Mouse (Mus musculus): ENCODE measurements at regions not wholly inside any gene's neighbourhood (a gene's known extent, or its start where the extent isn't known, plus 50 kb on each side); places are given as distances from the start of the nearest gene placed in this dataset.

DNA sequence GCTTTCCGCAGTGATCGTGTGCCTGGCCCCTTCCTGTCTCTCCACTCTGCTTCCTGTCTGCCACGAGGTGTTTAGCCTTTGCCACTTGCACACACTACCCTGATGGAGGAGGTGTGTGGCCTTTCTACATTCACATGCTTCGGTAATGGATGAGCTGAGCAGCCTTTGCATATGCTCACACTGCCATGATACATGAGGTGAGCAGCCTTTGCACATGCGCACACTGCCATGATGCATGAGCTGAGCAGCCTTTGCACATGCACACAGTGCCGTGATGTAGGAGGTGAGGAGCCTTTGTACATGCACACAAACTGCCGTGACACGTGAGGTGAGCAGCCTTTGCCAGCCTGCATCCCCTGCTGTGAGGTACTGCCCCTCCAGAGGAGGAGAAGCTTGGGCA lies 58.3 kb downstream of the Erv3 start:
- 59% methylated on average over 8 of the region's 8 CpGs for WGBS
- no peaks in the 10 kb centered on the region; the same call in 1 of the 2 replicates for H3K4me1 ChIP-seq (ENCODE audit: control insufficient read depth, insufficient read depth, low read length)

DNA sequence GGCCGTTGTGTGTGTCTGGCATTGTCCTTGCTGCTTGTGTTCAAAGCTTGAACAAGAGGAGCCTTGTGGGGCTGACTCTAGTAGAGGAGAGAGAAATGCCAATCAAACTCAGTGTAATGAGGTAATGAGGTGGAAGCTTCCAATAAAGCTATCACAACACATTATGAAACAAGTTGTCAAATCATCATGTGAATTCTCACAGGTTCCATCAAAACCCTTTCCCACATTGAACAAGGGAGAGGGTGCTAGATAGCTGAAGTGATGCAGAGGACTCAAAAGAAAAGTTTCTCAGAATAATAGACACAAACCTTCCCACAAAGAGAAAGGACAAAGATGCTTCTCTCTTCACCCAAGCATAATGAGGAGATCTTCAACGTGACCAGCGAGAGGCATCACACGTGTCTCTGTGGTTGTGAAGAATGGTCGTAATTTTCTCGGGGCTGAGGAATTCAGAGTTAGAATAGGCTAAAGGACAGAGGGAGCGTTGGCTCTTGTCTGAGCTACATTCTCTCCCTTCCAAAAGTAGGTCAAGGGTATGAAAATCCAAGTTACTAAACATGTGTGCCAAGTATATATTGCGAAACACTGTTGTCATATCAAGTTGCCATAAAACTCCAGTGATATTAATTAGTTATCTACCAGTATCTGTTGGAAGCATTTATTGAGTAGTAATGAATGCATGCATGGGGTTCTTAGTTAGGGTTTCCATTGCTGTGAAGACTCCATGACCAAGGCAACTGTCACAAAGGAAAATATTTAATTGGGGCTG lies 59.2 kb downstream of the Erv3 start:
- no peak for TF ChIP-seq POLR2A (IDR thresholded peaks at IDR 0.05; ENCODE audit: borderline replicate concordance, control insufficient read depth, low read depth, low read length)
- TF ChIP-seq CTCF (IDR thresholded peaks at IDR 0.05; ENCODE audit: control insufficient read depth, insufficient read depth, low read length), result no peak
- no peaks in the 10 kb centered on the region; the same call in 1 of the 2 replicates for H3K4me1 ChIP-seq (ENCODE audit: control insufficient read depth, insufficient read depth, low read length)
- no peak overlapping the region for H3K4me3 ChIP-seq (replicated peaks; ENCODE audit: control insufficient read depth, low read depth, low read length)
- H3K27ac ChIP-seq (ENCODE audit: control insufficient read depth, insufficient read depth, low read depth, low read length, poor library complexity), result no peak overlapping the region
- WGBS, result 85% methylated on average over 8 of the region's 8 CpGs

More for the DNA sequence above, 58.3 kb downstream of the Erv3 start:
- H3K27ac ChIP-seq (ENCODE audit: control insufficient read depth, insufficient read depth, low read depth, low read length, poor library complexity), result no peak overlapping the region
- TF ChIP-seq CTCF (IDR thresholded peaks at IDR 0.05; ENCODE audit: control insufficient read depth, insufficient read depth, low read length), result no peak
- TF ChIP-seq POLR2A (IDR thresholded peaks at IDR 0.05; ENCODE audit: borderline replicate concordance, control insufficient read depth, low read depth, low read length), result no peak
- H3K4me3 ChIP-seq (replicated peaks; ENCODE audit: control insufficient read depth, low read depth, low read length), result no peak overlapping the region

DNA sequence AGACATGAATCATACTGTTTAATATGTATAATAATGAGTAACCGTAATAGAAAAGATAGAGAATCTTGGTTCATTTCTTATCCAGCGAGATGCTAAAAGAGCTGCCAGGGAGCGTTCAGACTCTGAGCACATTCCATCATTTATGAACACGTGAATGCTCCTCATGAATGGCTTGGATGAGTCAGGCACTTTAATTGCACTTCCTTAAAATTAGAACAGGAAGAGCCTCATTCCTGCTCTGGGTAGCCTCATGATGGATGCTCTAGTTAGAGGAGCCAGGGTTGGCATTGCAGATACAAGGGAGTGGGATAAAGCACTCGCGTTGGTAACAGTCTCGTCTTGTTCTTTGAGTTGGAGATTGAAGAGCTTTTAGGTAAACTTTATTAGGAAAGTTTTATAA lies 60.1 kb downstream of the Erv3 start:
- H3K4me1 ChIP-seq (ENCODE audit: control insufficient read depth, insufficient read depth, low read length), result no peaks in the 10 kb centered on the region; the same call in 1 of the 2 replicates
- no peak overlapping the region for H3K27ac ChIP-seq (ENCODE audit: control insufficient read depth, insufficient read depth, low read depth, low read length, poor library complexity)
- no peak overlapping the region for H3K4me3 ChIP-seq (replicated peaks; ENCODE audit: control insufficient read depth, low read depth, low read length)
- no peak for TF ChIP-seq POLR2A (IDR thresholded peaks at IDR 0.05; ENCODE audit: borderline replicate concordance, control insufficient read depth, low read depth, low read length)
- no peak for TF ChIP-seq CTCF (IDR thresholded peaks at IDR 0.05; ENCODE audit: control insufficient read depth, insufficient read depth, low read length)
- 87% methylated on average over 7 of the region's 7 CpGs for WGBS

DNA sequence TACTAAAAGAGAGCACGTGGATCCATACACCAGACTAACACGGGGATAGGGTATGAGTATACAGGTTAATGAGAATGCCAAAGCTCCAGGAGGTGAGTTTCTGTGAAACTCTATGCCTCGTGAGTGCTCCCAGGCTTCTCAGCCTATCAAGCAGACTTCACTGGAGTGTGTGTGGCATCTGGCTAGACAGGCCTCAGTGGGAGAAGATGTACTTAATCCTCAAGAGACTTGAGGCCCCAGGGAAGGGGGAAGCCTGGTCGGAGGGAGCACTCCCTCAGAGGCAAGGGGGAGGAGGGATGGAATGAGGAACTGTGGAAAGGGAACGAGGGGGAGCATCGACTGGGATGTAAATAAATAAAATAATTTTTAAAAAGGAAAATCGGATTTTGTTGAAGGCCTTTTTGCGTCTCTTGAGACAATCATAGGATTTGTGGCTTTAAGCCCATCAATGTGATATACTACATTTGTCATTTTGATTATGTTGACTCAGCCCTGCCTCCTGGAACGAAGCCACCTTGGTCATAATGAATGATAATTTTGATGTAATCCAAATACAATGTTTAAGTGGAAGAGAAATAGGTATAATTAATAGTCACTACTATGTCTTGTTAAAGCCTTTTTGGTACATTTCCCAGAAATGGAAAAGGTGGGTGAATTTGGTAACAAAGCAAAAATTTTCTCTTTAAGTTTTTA lies 62.4 kb downstream of the Erv3 start:
- Histone ChIP-seq H3K4me1 (ENCODE audit: control insufficient read depth, insufficient read depth, low read length) (no peaks in the 10 kb centered on the region; the same call in 1 of the 2 replicates), H3K4me3 (replicated peaks; ENCODE audit: control insufficient read depth, low read depth, low read length) (no peak overlapping the region), H3K27ac (ENCODE audit: control insufficient read depth, insufficient read depth, low read depth, low read length, poor library complexity) (no peak overlapping the region)
- 65% methylated on average over 9 of the region's 9 CpGs for WGBS
- TF ChIP-seq POLR2A (IDR thresholded peaks at IDR 0.05; ENCODE audit: borderline replicate concordance, control insufficient read depth, low read depth, low read length) (no peak), CTCF (IDR thresholded peaks at IDR 0.05; ENCODE audit: control insufficient read depth, insufficient read depth, low read length) (no peak)

DNA sequence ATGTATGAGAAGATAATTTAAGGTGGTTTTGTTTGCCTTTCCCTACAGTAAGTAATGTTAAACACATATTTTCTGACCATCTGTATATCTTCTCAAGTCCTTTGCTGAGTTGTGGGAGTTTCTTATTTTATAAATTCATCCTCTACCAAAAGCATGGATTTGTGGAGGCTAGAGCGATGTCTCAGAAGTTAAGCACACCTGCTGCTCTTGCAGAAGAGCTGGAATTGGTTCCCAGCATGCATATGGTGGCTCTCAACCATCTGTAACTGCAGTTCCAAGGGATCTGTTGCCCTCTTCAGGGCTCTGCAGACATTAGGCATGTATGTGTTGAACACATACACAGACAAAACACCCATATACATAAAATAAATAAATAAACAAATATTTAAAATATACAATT lies 84.2 kb downstream of the Erv3 start:
- H3K27ac ChIP-seq (ENCODE audit: control insufficient read depth, insufficient read depth, low read depth, low read length, poor library complexity), result no peak overlapping the region
- H3K4me3 ChIP-seq (replicated peaks; ENCODE audit: control insufficient read depth, low read depth, low read length), result no peak overlapping the region
- no peak for TF ChIP-seq POLR2A (IDR thresholded peaks at IDR 0.05; ENCODE audit: borderline replicate concordance, control insufficient read depth, low read depth, low read length)
- TF ChIP-seq CTCF (IDR thresholded peaks at IDR 0.05; ENCODE audit: control insufficient read depth, insufficient read depth, low read length), result no peak
- WGBS, result 89% methylated on average over 1 of the region's 1 CpGs
- H3K4me1 ChIP-seq (ENCODE audit: control insufficient read depth, insufficient read depth, low read length), result no peaks in the 10 kb centered on the region

DNA sequence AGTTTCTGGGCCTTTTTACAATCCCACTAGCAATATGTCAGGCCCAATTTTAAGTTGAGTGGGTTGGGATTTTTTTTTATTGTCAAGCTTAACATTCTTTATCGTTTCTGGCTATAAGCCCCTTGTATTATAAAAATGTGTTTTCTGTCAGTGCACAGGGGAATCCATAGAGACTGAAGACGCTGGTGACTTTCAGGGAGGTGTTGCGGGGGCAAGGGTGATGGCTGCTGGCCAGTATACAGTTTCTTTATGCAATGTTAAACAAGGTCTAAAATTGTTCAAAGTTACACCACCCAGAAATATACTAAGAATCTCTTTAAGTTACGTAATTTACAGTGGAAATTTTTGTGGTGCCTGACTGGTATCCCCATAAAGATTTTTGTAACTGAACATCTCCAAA lies 85.9 kb downstream of the Erv3 start:
- no peaks in the 10 kb centered on the region for H3K4me1 ChIP-seq (ENCODE audit: control insufficient read depth, insufficient read depth, low read length)
- TF ChIP-seq POLR2A (IDR thresholded peaks at IDR 0.05; ENCODE audit: borderline replicate concordance, control insufficient read depth, low read depth, low read length) (no peak), CTCF (IDR thresholded peaks at IDR 0.05; ENCODE audit: control insufficient read depth, insufficient read depth, low read length) (no peak)
- H3K4me3 ChIP-seq (replicated peaks; ENCODE audit: control insufficient read depth, low read depth, low read length), result no peak overlapping the region
- WGBS, result 67% methylated on average over 4 of the region's 4 CpGs
- H3K27ac ChIP-seq (ENCODE audit: control insufficient read depth, insufficient read depth, low read depth, low read length, poor library complexity), result no peak overlapping the region

DNA sequence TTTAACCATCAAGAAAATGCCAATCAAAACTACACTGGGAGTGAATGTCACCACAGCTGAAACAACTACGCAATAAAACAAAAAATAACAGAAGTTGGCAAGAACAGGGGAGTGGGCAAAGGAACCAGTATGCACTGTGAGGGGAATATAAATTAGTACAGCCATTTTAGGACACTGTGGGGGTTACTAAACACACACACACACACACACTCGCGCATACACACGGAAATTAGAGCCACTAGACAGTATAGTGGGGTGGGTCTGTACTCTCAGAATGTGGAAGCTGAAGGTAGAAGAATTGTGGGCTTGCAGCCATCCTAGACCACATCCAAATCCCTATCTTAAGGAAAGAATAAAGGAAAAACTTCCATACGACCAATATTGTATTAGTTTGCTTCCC lies 87.4 kb downstream of the Erv3 start:
- no peaks in the 10 kb centered on the region for H3K4me1 ChIP-seq (ENCODE audit: control insufficient read depth, insufficient read depth, low read length)
- no peak for TF ChIP-seq POLR2A (IDR thresholded peaks at IDR 0.05; ENCODE audit: borderline replicate concordance, control insufficient read depth, low read depth, low read length)
- TF ChIP-seq CTCF (IDR thresholded peaks at IDR 0.05; ENCODE audit: control insufficient read depth, insufficient read depth, low read length), result no peak
- 71% methylated on average over 5 of the region's 5 CpGs for WGBS
- H3K27ac ChIP-seq (ENCODE audit: control insufficient read depth, insufficient read depth, low read depth, low read length, poor library complexity), result no peak overlapping the region
- H3K4me3 ChIP-seq (replicated peaks; ENCODE audit: control insufficient read depth, low read depth, low read length), result no peak overlapping the region

DNA sequence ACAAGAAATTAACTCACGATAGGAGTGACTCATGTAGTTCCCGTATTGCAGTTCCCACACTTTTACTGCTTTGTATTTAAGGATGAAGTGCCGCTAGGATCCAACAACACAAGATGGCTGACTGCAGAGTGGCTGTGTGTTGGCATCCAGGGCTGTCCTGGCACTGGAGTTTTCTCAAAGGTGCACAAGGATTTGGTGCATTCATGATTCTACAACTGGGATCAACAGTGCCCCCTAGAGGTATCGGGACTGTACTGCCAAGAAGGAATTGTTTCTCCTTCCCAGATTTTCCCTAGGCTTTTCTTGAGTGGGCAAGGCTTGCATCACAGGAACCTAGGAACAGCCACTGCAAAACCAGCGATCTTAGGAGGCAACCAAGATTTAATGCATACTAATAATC lies 88.7 kb downstream of the Erv3 start:
- no peaks in the 10 kb centered on the region for H3K4me1 ChIP-seq (ENCODE audit: control insufficient read depth, insufficient read depth, low read length)
- TF ChIP-seq CTCF (IDR thresholded peaks at IDR 0.05; ENCODE audit: control insufficient read depth, insufficient read depth, low read length), result 0 out of 2 replicates have a peak, but pooled peaks have one; percentile 5
- TF ChIP-seq POLR2A (IDR thresholded peaks at IDR 0.05; ENCODE audit: borderline replicate concordance, control insufficient read depth, low read depth, low read length), result no peak
- 56% methylated on average over 5 of the region's 5 CpGs for WGBS
- no peak overlapping the region for H3K4me3 ChIP-seq (replicated peaks; ENCODE audit: control insufficient read depth, low read depth, low read length)
- H3K27ac ChIP-seq (ENCODE audit: control insufficient read depth, insufficient read depth, low read depth, low read length, poor library complexity), result no peak overlapping the region
